Mouse (Mus musculus) testis, adult 2 months (tissue): Measurements from ENCODE around the gene Grip1.

Source experiments
- CTCF ChIP-seq: fragments of 200-500 bp; IDR thresholded peaks from 2 replicates; pipeline ENCODE4 v1.5.1; 2012; ENCODE audit warnings: low read depth, mild to moderate bottlenecking, inconsistent platforms, low read length, moderate library complexity; ENCODE audit not compliant: control insufficient read depth, insufficient read depth, insufficient replicate concordance
- POLR2A ChIP-seq: fragments of 200-500 bp; IDR thresholded peaks from 2 replicates; pipeline ENCODE4 v1.6.1; 2012; ENCODE audit warnings: low read depth, mild to moderate bottlenecking, inconsistent platforms, low read length, moderate library complexity; ENCODE audit not compliant: control insufficient read depth

GRCm38 (mm10) chr10:120061238-120062130, 607.9 kb downstream of the Grip1 start:
- TF ChIP-seq POLR2A (no peak), CTCF (no peak)
